22 mouse cellular contexts compared by ENCODE assay signal in genomic region chr17:26212681-26213080, GRCm38 (mm10). TPM values are rescaled to one million over a fixed set of nuclear protein-coding genes. Genes with fewer than 3 reads are reported as not detected.
DNase-seq lines count a peak whose midpoint lies in the region; ATAC-seq and TF ChIP-seq lines count a peak whose summit lies in the region.
"Had no signal": no experiment of that assay in that cellular context is flagged by ENCODE, and none has a peak within 500 bp of the region (broad histone marks: within the 10 kb centered on the region; RNA-seq: fewer than 3 reads in every experiment).

No protein-coding gene starts in this region.

- peak; percentile 74 for ATAC-seq in intestine, embryonic 15.5 days
- no peak for ATAC-seq in intestine, postnatal 0 days
- ATAC-seq in liver, postnatal 0 days, result no peak
- ATAC-seq in stomach, embryonic 15.5 days (ENCODE audit: insufficient read depth, low FRiP score, low read depth), result peak; percentile 82
- ATAC-seq: activated CD4-positive, CD25-positive, alpha-beta regulatory T cell, adult 4 months; forebrain, embryonic 16.5 days; Patski had no signal

- 0 out of 2 replicates have a peak, but pooled peaks cover 2% of the 10 kb centered on the region for H3K36me3 ChIP-seq in intestine, embryonic 15.5 days
- peaks cover 56% of the 10 kb centered on the region for H3K36me3 ChIP-seq in intestine, postnatal 0 days (ENCODE audit: control insufficient read depth, insufficient read depth)
- no peaks in the 10 kb centered on the region; the same call in 1 of the 2 replicates for H3K36me3 ChIP-seq in liver, adult 2 months (ENCODE audit: control insufficient read depth, insufficient read depth, low read length)
- 0 out of 2 replicates have a peak, but pooled peaks cover 4% of the 10 kb centered on the region for H3K36me3 ChIP-seq in liver, postnatal 0 days (replicated peaks; ENCODE audit: insufficient read depth, low read length)
- peaks cover 4% of the 10 kb centered on the region; the same call in 1 of the 2 replicates for H3K36me3 ChIP-seq in stomach, embryonic 15.5 days

- no peak for TF ChIP-seq EP300 in liver, postnatal 0 days (IDR thresholded peaks at IDR 0.05; ENCODE audit: low read depth)

- no peak overlapping the region for H3K27ac ChIP-seq in intestine, embryonic 15.5 days
- no peak overlapping the region for H3K27ac ChIP-seq in intestine, postnatal 0 days (ENCODE audit: low read depth, low read length)
- no peak overlapping the region for H3K27ac ChIP-seq in liver, adult 2 months (replicated peaks; ENCODE audit: insufficient read depth, low read depth, low read length)
- no peak overlapping the region for H3K27ac ChIP-seq in liver, postnatal 0 days (ENCODE audit: low read depth)
- H3K27ac ChIP-seq in stomach, embryonic 15.5 days, result peak overlapping the region; percentile 65; the same call in 1 of the 2 replicates
- H3K27ac ChIP-seq: embryonic facial prominence, embryonic 13.5 days; forebrain, embryonic 12.5 days; heart, embryonic 13.5 days; hindbrain, embryonic 13.5 days had no signal

- H3K4me2 ChIP-seq in intestine, embryonic 15.5 days (replicated peaks), result no peak overlapping the region
- no peak overlapping the region for H3K4me2 ChIP-seq in intestine, postnatal 0 days (replicated peaks; ENCODE audit: low read depth)
- H3K4me2 ChIP-seq in liver, postnatal 0 days (ENCODE audit: low read depth, low read length), result no peak overlapping the region
- no peak overlapping the region for H3K4me2 ChIP-seq in stomach, embryonic 15.5 days
- H3K4me2 ChIP-seq: embryonic facial prominence, embryonic 13.5 days; forebrain, embryonic 12.5 days; heart, embryonic 13.5 days; hindbrain, embryonic 13.5 days had no signal

- H3K9ac ChIP-seq in intestine, embryonic 15.5 days, result no peak overlapping the region
- no peak overlapping the region for H3K9ac ChIP-seq in intestine, postnatal 0 days (ENCODE audit: low read depth, low read length)
- no peak overlapping the region for H3K9ac ChIP-seq in liver, adult 2 months (ENCODE audit: low read depth, low read length)
- H3K9ac ChIP-seq in liver, postnatal 0 days (replicated peaks), result no peak overlapping the region
- no peak overlapping the region for H3K9ac ChIP-seq in stomach, embryonic 15.5 days
- H3K9ac ChIP-seq: embryonic facial prominence, embryonic 13.5 days; forebrain, embryonic 12.5 days; heart, embryonic 13.5 days; hindbrain, embryonic 13.5 days had no signal

- no peak for TF ChIP-seq CTCF in intestine, postnatal 0 days (IDR thresholded peaks at IDR 0.05; ENCODE audit: low read depth)
- no peak for TF ChIP-seq CTCF in liver, adult 2 months (IDR thresholded peaks at IDR 0.05; ENCODE audit: low read depth, low read length)
- TF ChIP-seq CTCF in liver, postnatal 0 days (IDR thresholded peaks at IDR 0.05; ENCODE audit: low read depth), result no peak

- no peaks in the 10 kb centered on the region for H3K27me3 ChIP-seq in intestine, embryonic 15.5 days (replicated peaks)
- no peaks in the 10 kb centered on the region for H3K27me3 ChIP-seq in intestine, postnatal 0 days (replicated peaks; ENCODE audit: control insufficient read depth, insufficient read depth, low read length)
- no peaks in the 10 kb centered on the region for H3K27me3 ChIP-seq in liver, adult 2 months (ENCODE audit: control insufficient read depth, insufficient read depth, low read length)
- no peaks in the 10 kb centered on the region for H3K27me3 ChIP-seq in liver, postnatal 0 days (ENCODE audit: insufficient read depth, low read length)
- no peaks in the 10 kb centered on the region for H3K27me3 ChIP-seq in stomach, embryonic 15.5 days (replicated peaks)
- H3K27me3 ChIP-seq: embryonic facial prominence, embryonic 13.5 days; forebrain, embryonic 12.5 days; Patski had no signal

- H3K4me3 ChIP-seq in intestine, embryonic 15.5 days (replicated peaks), result no peak overlapping the region
- no peak overlapping the region for H3K4me3 ChIP-seq in intestine, postnatal 0 days (ENCODE audit: low read depth, low read length)
- H3K4me3 ChIP-seq in liver, adult 2 months (ENCODE audit: insufficient read depth, low read depth, low read length), result no peak overlapping the region
- no peak overlapping the region for H3K4me3 ChIP-seq in liver, postnatal 0 days (ENCODE audit: low read depth, low read length)
- no peak overlapping the region for H3K4me3 ChIP-seq in stomach, embryonic 15.5 days (replicated peaks)
- H3K4me3 ChIP-seq: embryonic facial prominence, embryonic 13.5 days; forebrain, embryonic 12.5 days; heart, embryonic 13.5 days; hindbrain, embryonic 13.5 days had no signal

- H3K9me3 ChIP-seq in intestine, embryonic 15.5 days, result no peaks in the 10 kb centered on the region
- H3K9me3 ChIP-seq in intestine, postnatal 0 days (ENCODE audit: control insufficient read depth), result no peaks in the 10 kb centered on the region
- H3K9me3 ChIP-seq in liver, postnatal 0 days (ENCODE audit: low read length), result no peaks in the 10 kb centered on the region
- no peaks in the 10 kb centered on the region for H3K9me3 ChIP-seq in stomach, embryonic 15.5 days
- H3K9me3 ChIP-seq: embryonic facial prominence, embryonic 13.5 days; forebrain, embryonic 12.5 days; heart, embryonic 13.5 days; hindbrain, embryonic 13.5 days had no signal

- H3K79me2 ChIP-seq in liver, adult 2 months (ENCODE audit: control insufficient read depth, insufficient read depth, low read length), result no peaks in the 10 kb centered on the region

- H3K4me1 ChIP-seq in intestine, embryonic 15.5 days (replicated peaks), result no peaks in the 10 kb centered on the region
- H3K4me1 ChIP-seq in intestine, postnatal 0 days (replicated peaks; ENCODE audit: control insufficient read depth, insufficient read depth, low read length), result no peaks in the 10 kb centered on the region
- H3K4me1 ChIP-seq in liver, adult 2 months (ENCODE audit: control insufficient read depth, insufficient read depth, low read length), result no peaks in the 10 kb centered on the region
- no peaks in the 10 kb centered on the region for H3K4me1 ChIP-seq in liver, postnatal 0 days (ENCODE audit: insufficient read depth)
- no peaks in the 10 kb centered on the region for H3K4me1 ChIP-seq in stomach, embryonic 15.5 days
- H3K4me1 ChIP-seq: embryonic facial prominence, embryonic 13.5 days; forebrain, embryonic 12.5 days; heart, embryonic 13.5 days; hindbrain, embryonic 13.5 days had no signal

- WGBS in intestine, embryonic 15.5 days, result 87% methylated on average over 11 of the region's 11 CpGs
- 86% methylated on average over 11 of the region's 11 CpGs for WGBS in intestine, postnatal 0 days
- WGBS in liver, adult 2 months, result 75% methylated on average over 11 of the region's 11 CpGs
- WGBS in liver, postnatal 0 days (ENCODE audit: insufficient replicate concordance), result 78% methylated on average over 11 of the region's 11 CpGs
- WGBS in stomach, embryonic 15.5 days, result 80% methylated on average over 11 of the region's 11 CpGs

- no peak for TF ChIP-seq POLR2A in liver, adult 2 months (IDR thresholded peaks at IDR 0.05; ENCODE audit: extremely low read depth, insufficient read depth, low read length)

- DNase-seq in liver, adult 2 months (ENCODE audit: extremely low read depth, low read depth, low spot score), result peak; percentile 24
- DNase-seq in liver, postnatal 0 days, result no peak
- no peak for DNase-seq in frontal cortex, adult 2 months (ENCODE audit: extremely low spot score in 1 of 2, low spot score in 1 of 2)
- DNase-seq: adrenal gland, postnatal 25 days; cerebellum, adult 18-20 months; cerebellum, adult 9-11 months; cerebellum, postnatal 36 days; gastrocnemius, postnatal 25 days; heart, postnatal 10 days; heart, postnatal 4 days had no signal

RNA-seq across cellular contexts. Expression of gene Arhgdig, which starts 5.1 kb away (rescaled TPM):
- 53.4 and 94.1 TPM in 2 replicates for polyA plus RNA-seq in intestine, embryonic 15.5 days (2015; fragmentation: Nextera tagmentation; extraction: Ambion mirVana)
- polyA plus RNA-seq in intestine, postnatal 0 days (2015; fragmentation: Nextera tagmentation; extraction: Ambion mirVana), result 10.5 and 11.7 TPM in 2 replicates
- total RNA-seq in liver, adult 2 months (2014; rRNA removed), result not detected in 2 replicates
- polyA plus RNA-seq in liver, adult 2 months (2012; rRNA removed), result 0.09 TPM in 1 of 2 replicates, not detected in the other
- 3.1 and 4.9 TPM in 2 replicates for polyA plus RNA-seq in liver, postnatal 0 days (2015; fragmentation: Nextera tagmentation; extraction: Ambion mirVana)
- polyA plus RNA-seq in stomach, embryonic 15.5 days (2015; fragmentation: Nextera tagmentation; extraction: Ambion mirVana), result 118 and 143 TPM in 2 replicates
- 132 and 140 TPM in 2 replicates for polyA plus RNA-seq in frontal cortex, adult 2 months (2012; rRNA removed)
- polyA plus RNA-seq: activated CD4-positive, CD25-positive, alpha-beta regulatory T cell, adult 4 months had no signal

RNA-seq across cellular contexts. Expression of gene Rgs11, which starts 9.9 kb away (rescaled TPM):
- polyA plus RNA-seq in intestine, embryonic 15.5 days (2015; fragmentation: Nextera tagmentation; extraction: Ambion mirVana), result 11.8 and 19.3 TPM in 2 replicates
- 1.1 and 1.2 TPM in 2 replicates for polyA plus RNA-seq in intestine, postnatal 0 days (2015; fragmentation: Nextera tagmentation; extraction: Ambion mirVana)
- 0.09 and 0.40 TPM in 2 replicates for total RNA-seq in liver, adult 2 months (2014; rRNA removed)
- polyA plus RNA-seq in liver, adult 2 months (2012; rRNA removed), result 0.22 and 0.25 TPM in 2 replicates
- polyA plus RNA-seq in liver, postnatal 0 days (2015; fragmentation: Nextera tagmentation; extraction: Ambion mirVana), result 0.21 TPM in 1 of 2 replicates, not detected in the other
- polyA plus RNA-seq in stomach, embryonic 15.5 days (2015; fragmentation: Nextera tagmentation; extraction: Ambion mirVana), result 27.2 and 32.1 TPM in 2 replicates
- polyA plus RNA-seq in frontal cortex, adult 2 months (2012; rRNA removed), result 87.1 and 90.1 TPM in 2 replicates
- total RNA-seq: granulocyte monocyte progenitor cell, adult 5-6 weeks had no signal

RNA-seq across cellular contexts. Expression of gene Pdia2, which starts 13.8 kb away (rescaled TPM):
- 36.4 and 126 TPM in 2 replicates for polyA plus RNA-seq in intestine, embryonic 15.5 days (2015; fragmentation: Nextera tagmentation; extraction: Ambion mirVana)
- polyA plus RNA-seq in intestine, postnatal 0 days (2015; fragmentation: Nextera tagmentation; extraction: Ambion mirVana), result 9.9 and 16.3 TPM in 2 replicates
- total RNA-seq in liver, adult 2 months (2014; rRNA removed), result 1.6 and 6.0 TPM in 2 replicates
- not detected in 2 replicates for polyA plus RNA-seq in liver, adult 2 months (2012; rRNA removed)
- 18.8 and 20.5 TPM in 2 replicates for polyA plus RNA-seq in liver, postnatal 0 days (2015; fragmentation: Nextera tagmentation; extraction: Ambion mirVana)
- polyA plus RNA-seq in stomach, embryonic 15.5 days (2015; fragmentation: Nextera tagmentation; extraction: Ambion mirVana), result 121 and 146 TPM in 2 replicates
- polyA plus RNA-seq in frontal cortex, adult 2 months (2012; rRNA removed), result 0.17 and 0.28 TPM in 2 replicates
- total RNA-seq: gastrocnemius, adult 18-20 months; gastrocnemius, postnatal 25 days; granulocyte monocyte progenitor cell, adult 5-6 weeks; heart, postnatal 10 days; heart, postnatal 4 days had no signal
- polyA plus RNA-seq: activated CD4-positive, CD25-positive, alpha-beta regulatory T cell, adult 4 months; forebrain, embryonic 16.5 days had no signal

RNA-seq across cellular contexts. Expression of gene Fam234a, which starts 31.4 kb away (rescaled TPM):
- 89.5 and 101 TPM in 2 replicates for polyA plus RNA-seq in intestine, embryonic 15.5 days (2015; fragmentation: Nextera tagmentation; extraction: Ambion mirVana)
- polyA plus RNA-seq in intestine, postnatal 0 days (2015; fragmentation: Nextera tagmentation; extraction: Ambion mirVana), result 113 and 116 TPM in 2 replicates
- total RNA-seq in liver, adult 2 months (2014; rRNA removed), result 12.6 and 19.5 TPM in 2 replicates
- 50.8 and 54.0 TPM in 2 replicates for polyA plus RNA-seq in liver, adult 2 months (2012; rRNA removed)
- polyA plus RNA-seq in liver, postnatal 0 days (2015; fragmentation: Nextera tagmentation; extraction: Ambion mirVana), result 23.4 and 25.2 TPM in 2 replicates
- 73.6 and 75.6 TPM in 2 replicates for polyA plus RNA-seq in stomach, embryonic 15.5 days (2015; fragmentation: Nextera tagmentation; extraction: Ambion mirVana)
- 20.2 and 21.4 TPM in 2 replicates for polyA plus RNA-seq in frontal cortex, adult 2 months (2012; rRNA removed)

RNA-seq across cellular contexts. Expression of gene Luc7l, which starts 40.0 kb away (rescaled TPM):
- polyA plus RNA-seq in intestine, embryonic 15.5 days (2015; fragmentation: Nextera tagmentation; extraction: Ambion mirVana), result 82.9 and 93.8 TPM in 2 replicates
- polyA plus RNA-seq in intestine, postnatal 0 days (2015; fragmentation: Nextera tagmentation; extraction: Ambion mirVana), result 28.1 and 32.7 TPM in 2 replicates
- total RNA-seq in liver, adult 2 months (2014; rRNA removed), result 17.8 and 18.2 TPM in 2 replicates
- 8.8 and 15.4 TPM in 2 replicates for polyA plus RNA-seq in liver, adult 2 months (2012; rRNA removed)
- 21.7 and 21.8 TPM in 2 replicates for polyA plus RNA-seq in liver, postnatal 0 days (2015; fragmentation: Nextera tagmentation; extraction: Ambion mirVana)
- polyA plus RNA-seq in stomach, embryonic 15.5 days (2015; fragmentation: Nextera tagmentation; extraction: Ambion mirVana), result 91.1 and 97.0 TPM in 2 replicates
- 72.2 and 81.6 TPM in 2 replicates for polyA plus RNA-seq in frontal cortex, adult 2 months (2012; rRNA removed)

Comparison
In these comparisons a context has a peak if more than half of its experiments do, and no peak if none do; other contexts are left out.
1. ATAC-seq: peak in intestine, embryonic 15.5 days (single experiment) and stomach, embryonic 15.5 days (single experiment); none in intestine, postnatal 0 days (single experiment) and liver, postnatal 0 days (single experiment).